10 mouse cellular contexts compared by ENCODE assay signal in genomic region chr11:96286739-96287385, GRCm38 (mm10). TPM values are rescaled to one million over a fixed set of nuclear protein-coding genes. Genes with fewer than 3 reads are reported as not detected.
A peak's percentile ranks its signal among the peaks of the same experiment; 100 is the strongest.
DNase-seq lines count a peak whose midpoint lies in the region; ATAC-seq and TF ChIP-seq lines count a peak whose summit lies in the region.
"Had no signal": no experiment of that assay in that cellular context is flagged by ENCODE, and none has a peak within 500 bp of the region (broad histone marks: within the 10 kb centered on the region; RNA-seq: fewer than 3 reads in every experiment).

No protein-coding gene starts in this region.

- WGBS in liver, adult 2 months, result 6% methylated on average over 55 of the region's 55 CpGs
- 1% methylated on average over 55 of the region's 55 CpGs for WGBS in intestine, postnatal 0 days

- TF ChIP-seq CTCF in liver, adult 2 months (IDR thresholded peaks at IDR 0.05; ENCODE audit: low read depth, low read length), result no peak
- TF ChIP-seq CTCF in intestine, postnatal 0 days (IDR thresholded peaks at IDR 0.05; ENCODE audit: low read depth), result no peak

- H3K79me2 ChIP-seq in liver, adult 2 months (ENCODE audit: control insufficient read depth, insufficient read depth, low read length), result no peaks in the 10 kb centered on the region

- no peak for DNase-seq in liver, adult 2 months (ENCODE audit: extremely low read depth, low read depth, low spot score)
- no peak for DNase-seq in liver
- DNase-seq in lung, postnatal 10 days, result peak; percentile 37
- DNase-seq in retina, postnatal 1 day, result no peak
- DNase-seq in ovary, adult 18-20 months (ENCODE audit: low spot score), result no peak
- no peak for DNase-seq in frontal cortex, postnatal 10 days (ENCODE audit: low spot score in 2 of 2)

- H3K27me3 ChIP-seq in liver, adult 2 months (ENCODE audit: control insufficient read depth, insufficient read depth, low read length), result peaks cover 28% of the 10 kb centered on the region
- H3K27me3 ChIP-seq in intestine, postnatal 0 days (replicated peaks; ENCODE audit: control insufficient read depth, insufficient read depth, low read length), result peaks cover 58% of the 10 kb centered on the region
- H3K27me3 ChIP-seq: Patski had no signal

- 0 out of 2 replicates have a peak, but pooled peaks have one; percentile 11 for ATAC-seq in intestine, postnatal 0 days
- ATAC-seq: Patski had no signal

- no peak overlapping the region for H3K27ac ChIP-seq in liver, adult 2 months (replicated peaks; ENCODE audit: insufficient read depth, low read depth, low read length)
- H3K27ac ChIP-seq in brown adipose tissue, adult 24 weeks (replicated peaks; ENCODE audit: low read depth, low read length), result peak overlapping the region; percentile 68
- peak overlapping the region; percentile 65 for H3K27ac ChIP-seq in intestine, postnatal 0 days (ENCODE audit: low read depth, low read length)

- H3K4me3 ChIP-seq in liver, adult 2 months (ENCODE audit: insufficient read depth, low read depth, low read length), result peak overlapping the region; percentile 32
- peak overlapping the region; percentile 77 for H3K4me3 ChIP-seq in brown adipose tissue, adult 24 weeks (ENCODE audit: insufficient read depth, low read depth, low read length)
- H3K4me3 ChIP-seq in intestine, postnatal 0 days (ENCODE audit: low read depth, low read length), result peak overlapping the region; percentile 50

- no peaks in the 10 kb centered on the region for H3K36me3 ChIP-seq in liver, adult 2 months (ENCODE audit: control insufficient read depth, insufficient read depth, low read length)
- no peaks in the 10 kb centered on the region for H3K36me3 ChIP-seq in intestine, postnatal 0 days (ENCODE audit: control insufficient read depth, insufficient read depth)

- TF ChIP-seq POLR2A in liver, adult 2 months (IDR thresholded peaks at IDR 0.05; ENCODE audit: extremely low read depth, insufficient read depth, low read length), result no peak

- H3K4me2 ChIP-seq in intestine, postnatal 0 days (replicated peaks; ENCODE audit: low read depth), result peak overlapping the region; percentile 75

- peak overlapping the region; percentile 46; the same call in 1 of the 2 replicates for H3K9ac ChIP-seq in liver, adult 2 months (ENCODE audit: low read depth, low read length)
- H3K9ac ChIP-seq in intestine, postnatal 0 days (ENCODE audit: low read depth, low read length), result peak overlapping the region; percentile 58

- no peaks in the 10 kb centered on the region for H3K9me3 ChIP-seq in intestine, postnatal 0 days (ENCODE audit: control insufficient read depth)

- H3K4me1 ChIP-seq in liver, adult 2 months (ENCODE audit: control insufficient read depth, insufficient read depth, low read length), result peaks cover 3% of the 10 kb centered on the region; the same call in 1 of the 2 replicates
- H3K4me1 ChIP-seq in brown adipose tissue, adult 24 weeks (ENCODE audit: control insufficient read depth, insufficient read depth, insufficient read length, low read length), result no peaks in the 10 kb centered on the region
- H3K4me1 ChIP-seq in intestine, postnatal 0 days (replicated peaks; ENCODE audit: control insufficient read depth, insufficient read depth, low read length), result no peaks in the 10 kb centered on the region

RNA-seq across cellular contexts. Expression of gene Hoxb7, which starts 0.4 kb away (rescaled TPM):
- 0.09 and 0.54 TPM in 2 replicates for total RNA-seq in liver, adult 2 months (2014; rRNA removed)
- 0.06 and 0.17 TPM in 2 replicates for polyA plus RNA-seq in liver, adult 2 months (2012; rRNA removed)
- 2.1 and 2.6 TPM in 2 replicates for polyA plus RNA-seq in brown adipose tissue, adult 24 weeks (2012; ENCODE audit: insufficient read depth, insufficient read length, missing spikeins)
- 7.6 and 8.5 TPM in 2 replicates for polyA plus RNA-seq in intestine, postnatal 0 days (2015; fragmentation: Nextera tagmentation; extraction: Ambion mirVana)
- polyA plus RNA-seq: frontal cortex, adult 2 months had no signal

RNA-seq across cellular contexts. Expression of gene Hoxb8, which starts 5.2 kb away (rescaled TPM):
- not detected in 2 replicates for total RNA-seq in liver, adult 2 months (2014; rRNA removed)
- polyA plus RNA-seq in liver, adult 2 months (2012; rRNA removed), result 0.04 TPM in 1 of 2 replicates, not detected in the other
- polyA plus RNA-seq in brown adipose tissue, adult 24 weeks (2012; ENCODE audit: insufficient read depth, insufficient read length, missing spikeins), result 0.58 and 1.9 TPM in 2 replicates
- polyA plus RNA-seq in intestine, postnatal 0 days (2015; fragmentation: Nextera tagmentation; extraction: Ambion mirVana), result 1.0 and 1.1 TPM in 2 replicates
- polyA plus RNA-seq: frontal cortex, adult 2 months had no signal

RNA-seq across cellular contexts. Expression of gene Hoxb6, which starts 5.4 kb away (rescaled TPM):
- total RNA-seq in liver, adult 2 months (2014; rRNA removed), result 0.07 TPM in 1 of 2 replicates, not detected in the other
- 0.15 and 0.30 TPM in 2 replicates for polyA plus RNA-seq in liver, adult 2 months (2012; rRNA removed)
- polyA plus RNA-seq in brown adipose tissue, adult 24 weeks (2012; ENCODE audit: insufficient read depth, insufficient read length, missing spikeins), result 0.91 and 1.9 TPM in 2 replicates
- polyA plus RNA-seq in intestine, postnatal 0 days (2015; fragmentation: Nextera tagmentation; extraction: Ambion mirVana), result 5.7 and 6.4 TPM in 2 replicates
- polyA plus RNA-seq: frontal cortex, adult 2 months had no signal

RNA-seq across cellular contexts. Expression of gene Hoxb9, which starts 15.6 kb away (rescaled TPM):
- total RNA-seq in liver, adult 2 months (2014; rRNA removed), result 0.07 TPM in 1 of 2 replicates, not detected in the other
- polyA plus RNA-seq in liver, adult 2 months (2012; rRNA removed), result not detected in 2 replicates
- polyA plus RNA-seq in brown adipose tissue, adult 24 weeks (2012; ENCODE audit: insufficient read depth, insufficient read length, missing spikeins), result not detected in 2 replicates
- polyA plus RNA-seq in intestine, postnatal 0 days (2015; fragmentation: Nextera tagmentation; extraction: Ambion mirVana), result 0.37 and 1.5 TPM in 2 replicates
- polyA plus RNA-seq: frontal cortex, adult 2 months had no signal

RNA-seq across cellular contexts. Expression of gene Hoxb5, which starts 16.3 kb away (rescaled TPM):
- total RNA-seq in liver, adult 2 months (2014; rRNA removed), result 0.09 and 0.20 TPM in 2 replicates
- 0.35 and 0.40 TPM in 2 replicates for polyA plus RNA-seq in liver, adult 2 months (2012; rRNA removed)
- polyA plus RNA-seq in brown adipose tissue, adult 24 weeks (2012; ENCODE audit: insufficient read depth, insufficient read length, missing spikeins), result 1.1 and 1.2 TPM in 2 replicates
- polyA plus RNA-seq in intestine, postnatal 0 days (2015; fragmentation: Nextera tagmentation; extraction: Ambion mirVana), result 14.7 and 15.8 TPM in 2 replicates
- polyA plus RNA-seq: frontal cortex, adult 2 months had no signal
